Mouse (Mus musculus) CH12.LX (cell line): ENCODE results near the gene Pttg1ip.

Source experiments
- CTCF ChIP-seq, 2 experiments: IDR thresholded peaks in 1 of 2; conservative IDR thresholded peaks in 1 of 2; 2 replicates each; pipeline ENCODE4 v1.5.1; 2011 to 2012; ENCODE audit warnings: low read depth in 2 of 2, low read length in 2 of 2, improper control_type of control experiment in 1 of 2, inconsistent platforms in 1 of 2, mild to moderate bottlenecking in 1 of 2, moderate library complexity in 1 of 2
- E2F4 ChIP-seq: IDR thresholded peaks from 2 replicates; pipeline ENCODE4 v1.6.1; 2011; ENCODE audit warnings: low read depth, low read length, improper control_type of control experiment; ENCODE audit not compliant: insufficient replicate concordance
- ETS1 ChIP-seq: conservative IDR thresholded peaks from 2 replicates; pipeline ENCODE4 v1.6.1; 2012; ENCODE audit warnings: low read depth, mild to moderate bottlenecking, inconsistent platforms, low read length, improper control_type of control experiment, moderate library complexity
- IRF4 ChIP-seq: IDR thresholded peaks from 2 replicates; pipeline ENCODE4 v1.6.1; 2014; ENCODE audit warnings: low read depth, mild to moderate bottlenecking, inconsistent platforms, low read length, improper control_type of control experiment
- JUN ChIP-seq: IDR thresholded peaks from 2 replicates; pipeline ENCODE4 v1.6.1; 2011; ENCODE audit warnings: low read depth, mild to moderate bottlenecking, low read length, improper control_type of control experiment, moderate library complexity; ENCODE audit not compliant: insufficient read depth
- JUND ChIP-seq: conservative IDR thresholded peaks from 2 replicates; pipeline ENCODE4 v1.6.1; 2011; ENCODE audit warnings: low read depth, low read length, improper control_type of control experiment
- MXI1 ChIP-seq: IDR thresholded peaks from 2 replicates; pipeline ENCODE4 v1.6.1; 2011; ENCODE audit warnings: mild to moderate bottlenecking, low read depth, low read length, improper control_type of control experiment
- PAX5 ChIP-seq: IDR thresholded peaks from 2 replicates; pipeline ENCODE4 v1.6.1; 2012; ENCODE audit warnings: low read length, inconsistent platforms, mixed read lengths
- POLR2A ChIP-seq: IDR thresholded peaks from 2 replicates; pipeline ENCODE4 v1.6.1; 2011; ENCODE audit warnings: low read depth, mild to moderate bottlenecking, improper control_type of control experiment, low read length
- RCOR1 ChIP-seq: conservative IDR thresholded peaks from 2 replicates; pipeline ENCODE4 v1.6.1; 2012; ENCODE audit warnings: low read depth, mild to moderate bottlenecking, inconsistent platforms, low read length, improper control_type of control experiment
- SMC3 ChIP-seq: IDR thresholded peaks from 2 replicates; pipeline ENCODE4 v1.6.1; 2011; ENCODE audit warnings: low read depth, low read length, improper control_type of control experiment
- TBP ChIP-seq: conservative IDR thresholded peaks from 2 replicates; pipeline ENCODE4 v1.6.1; 2011; ENCODE audit warnings: low read depth, low read length, improper control_type of control experiment
- UBTF ChIP-seq: IDR thresholded peaks from 2 replicates; pipeline ENCODE4 v1.6.1; 2012; ENCODE audit warnings: low read depth, mild to moderate bottlenecking, inconsistent platforms, low read length, improper control_type of control experiment, moderate library complexity

GRCm38 (mm10) chr10:77647901-77648300, 66.4 kb downstream of the Pttg1ip start:
- no peak for TF ChIP-seq POLR2A
- TF ChIP-seq UBTF: no peak
- no peak for TF ChIP-seq JUND
- TF ChIP-seq CTCF (conservative IDR thresholded peaks at IDR 0.05 in 1 of 2, IDR thresholded peaks at IDR 0.05 in 1 of 2; ENCODE audit: low read depth in 2 of 2, low read length in 2 of 2): no peak
- no peak for TF ChIP-seq JUN
- no peak for TF ChIP-seq E2F4
- no peak for TF ChIP-seq SMC3
- TF ChIP-seq PAX5: no peak
- TF ChIP-seq IRF4: no peak
- no peak for TF ChIP-seq TBP
- TF ChIP-seq ETS1: no peak
- no peak for TF ChIP-seq RCOR1
- no peak for TF ChIP-seq MXI1
